Mouse (Mus musculus) kidney, embryonic 14.5 days (tissue): ENCODE results near the gene Prkca. TPM values are rescaled to one million over a fixed set of nuclear protein-coding genes. Genes with fewer than 3 reads are reported as not detected.

Experiments
- ATAC-seq: fragments of 200-750 bp; cut with Nextera tagmentation; 2 replicates; pipeline ENCODE4 v1.8.0; 2017; ENCODE audit warnings: moderate number of reproducible peaks, mild to moderate bottlenecking, moderate TSS enrichment, moderate library complexity; ENCODE audit not compliant: low FRiP score, low TSS enrichment
- H3K27ac ChIP-seq: fragments of 300-500 bp; sonication (generic); 2 replicates; pipeline ENCODE4 v1.5.1; 2014; ENCODE audit warnings: low read depth, mild to moderate bottlenecking, low read length, moderate library complexity, mixed read lengths
- H3K27me3 ChIP-seq: fragments of 300-500 bp; sonication (generic); 2 replicates; pipeline ENCODE4 v1.6.1; 2014; ENCODE audit warnings: mild to moderate bottlenecking, low read length; ENCODE audit not compliant: control insufficient read depth, insufficient read depth
- H3K36me3 ChIP-seq: fragments of 300-500 bp; sonication (generic); 2 replicates; pipeline ENCODE4 v1.6.1; 2014; ENCODE audit warnings: low read length, mixed read lengths; ENCODE audit not compliant: control insufficient read depth, insufficient read depth
- H3K4me1 ChIP-seq: fragments of 300-500 bp; sonication (generic); 2 replicates; pipeline ENCODE4 v1.6.1; 2014; ENCODE audit warnings: low read length, mixed read lengths; ENCODE audit not compliant: control insufficient read depth, insufficient read depth
- H3K4me2 ChIP-seq: fragments of 300-500 bp; sonication (generic); replicated peaks from 2 replicates; pipeline ENCODE4 v1.6.1; 2014; ENCODE audit warnings: low read depth, mild to moderate bottlenecking, low read length
- H3K4me3 ChIP-seq: fragments of 300-500 bp; sonication (generic); 2 replicates; pipeline ENCODE4 v1.5.1; 2014; ENCODE audit warnings: mild to moderate bottlenecking, low read length
- H3K9ac ChIP-seq: fragments of 300-500 bp; sonication (generic); 2 replicates; pipeline ENCODE4 v1.6.1; 2014; ENCODE audit warnings: low read depth, mild to moderate bottlenecking, low read length, moderate library complexity
- H3K9me3 ChIP-seq: fragments of 300-500 bp; sonication (generic); 2 replicates; pipeline ENCODE4 v1.6.1; 2016; ENCODE audit warnings: low read length; ENCODE audit not compliant: control insufficient read depth
- WGBS: fragments of 180-500 bp; shearing (Covaris S2); extraction: QIAGEN DNeasy Blood & Tissue Kit; methylation state at CpG from one replicate; pipeline ENCODE4 v1.1.7; 2014; 5-methylcytosine and 5-hydroxymethylcytosine counted together
- polyA plus RNA-seq: library from polyadenylated mRNA; unstranded; fragments of >200 nt; fragmentation: Nextera tagmentation; extraction: Ambion mirVana; gene quantifications from 2 replicates; pipeline ENCODE4 v1.2.1, GENCODE M21; 2014

The Prkca gene
- 6.7 and 10.9 TPM in 2 replicates for polyA plus RNA-seq

DNA sequence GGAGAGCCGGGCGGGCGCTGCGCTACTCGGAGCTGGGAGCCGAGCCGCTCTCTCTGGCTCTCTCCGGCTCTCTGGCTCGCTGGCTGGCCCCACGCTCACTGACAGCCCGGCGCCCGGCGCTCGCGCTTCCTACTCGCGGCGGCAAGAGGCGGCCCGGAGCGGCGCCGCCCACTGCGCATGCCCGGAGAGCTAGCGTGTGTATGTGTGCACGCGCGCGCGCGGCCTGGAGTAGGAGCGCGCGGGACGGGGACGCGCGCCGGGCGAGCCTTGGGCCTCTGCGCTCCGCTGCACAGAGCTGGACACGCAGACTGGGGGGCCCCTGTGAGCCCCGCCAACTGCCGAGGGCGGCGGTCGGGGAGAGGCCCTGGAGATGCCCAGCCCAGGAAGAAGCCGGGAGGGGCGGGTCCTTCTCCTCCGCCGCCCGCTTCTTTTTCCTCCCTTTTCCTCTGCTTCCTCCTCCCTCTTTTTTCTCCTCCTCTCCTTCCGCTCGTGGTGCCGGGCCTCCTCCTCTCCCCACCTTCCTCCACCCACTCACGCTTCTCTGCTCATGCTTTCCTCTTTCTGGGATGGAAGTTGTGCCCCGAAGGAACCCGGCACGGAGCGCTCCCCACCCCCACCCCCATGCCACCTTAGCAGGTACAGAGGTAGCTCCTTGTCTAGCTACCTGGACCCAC lies at the start of gene Prkca:
Gene Prkca (minus strand): TSS at position 140 of the 674 bp plus-strand sequence.
- H3K4me2 ChIP-seq: peak within 1 kb of the TSS; percentile 98
- no peaks in the 10 kb centered on the region for H3K9me3 ChIP-seq
- H3K4me3 ChIP-seq: peak within 1 kb of the TSS; percentile 76
- peak; percentile 97 for ATAC-seq
- H3K27me3 ChIP-seq: no peaks in the 10 kb centered on the region
- H3K9ac ChIP-seq: peak within 1 kb of the TSS; percentile 78
- H3K27ac ChIP-seq: peak within 1 kb of the TSS; percentile 63; the same call in 1 of the 2 replicates
- under 1% methylated on average over 57 of the region's 63 CpGs for WGBS
- H3K36me3 ChIP-seq: no peaks in the 10 kb centered on the region
- no peaks in the 10 kb centered on the region for H3K4me1 ChIP-seq

DNA sequence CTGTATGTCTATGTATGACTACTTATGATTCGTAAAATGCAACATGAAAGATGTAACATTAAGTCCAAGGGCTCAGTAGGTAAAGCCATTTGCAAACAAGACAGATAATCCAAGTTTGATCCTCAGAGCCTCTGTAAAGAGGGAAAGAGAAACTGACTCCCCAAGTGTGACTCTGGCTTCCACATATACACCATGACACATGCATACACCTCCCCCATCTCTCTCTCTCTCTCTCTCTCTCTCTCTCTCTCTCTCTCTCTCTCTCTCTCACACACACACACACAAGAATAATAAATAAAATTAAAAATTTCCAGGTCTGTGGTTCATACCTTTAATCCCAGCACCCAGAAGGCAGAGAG lies 41.9 kb upstream of the Prkca start:
- Histone ChIP-seq H3K9ac (no peak overlapping the region), H3K4me3 (no peak overlapping the region), H3K9me3 (no peaks in the 10 kb centered on the region), H3K27ac (no peak overlapping the region), H3K36me3 (no peaks in the 10 kb centered on the region), H3K4me1 (no peaks in the 10 kb centered on the region), H3K27me3 (no peaks in the 10 kb centered on the region), H3K4me2 (no peak overlapping the region)
- ATAC-seq: no peak
- WGBS: 91% methylated on average over 1 of the region's 1 CpGs

DNA sequence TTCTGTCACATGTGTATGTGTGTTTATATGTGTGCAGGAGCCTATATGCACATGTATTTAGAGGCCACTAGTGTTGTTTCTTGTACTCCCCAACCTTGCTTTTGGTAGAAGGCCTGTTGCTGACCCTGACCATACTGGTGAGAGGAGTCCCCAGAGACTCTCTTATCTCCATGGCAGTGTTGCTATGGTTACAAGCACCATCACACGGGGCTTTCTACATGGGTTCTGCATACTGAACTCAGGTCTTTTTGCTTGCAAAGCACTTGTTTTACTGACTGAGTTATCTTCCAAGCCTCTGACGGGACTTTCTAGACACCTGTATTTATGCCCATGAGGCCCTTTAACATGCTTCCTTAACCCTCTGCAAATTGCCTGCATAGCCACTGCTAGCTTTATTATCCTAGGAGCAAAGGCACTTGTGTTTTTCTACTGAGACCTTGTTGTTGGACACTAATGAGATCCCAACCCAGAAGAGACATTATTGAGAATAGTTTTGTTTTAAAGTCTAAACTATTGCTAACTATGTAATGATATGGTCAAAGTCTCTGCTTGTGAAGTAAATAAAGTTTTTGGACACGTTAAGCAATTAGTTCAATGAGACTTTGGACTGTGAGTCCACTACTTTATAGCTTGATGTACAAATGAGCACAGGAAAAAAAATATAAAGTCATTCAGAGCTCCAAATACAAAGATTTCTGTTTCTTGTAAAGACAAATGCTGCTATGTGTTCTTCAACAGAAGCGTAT lies 41.4 kb upstream of the Prkca start:
- WGBS: 63% methylated on average over 4 of the region's 4 CpGs
- Histone ChIP-seq H3K27ac (no peak overlapping the region), H3K9ac (no peak overlapping the region), H3K36me3 (no peaks in the 10 kb centered on the region), H3K4me3 (no peak overlapping the region), H3K27me3 (no peaks in the 10 kb centered on the region), H3K9me3 (no peaks in the 10 kb centered on the region), H3K4me2 (no peak overlapping the region), H3K4me1 (no peaks in the 10 kb centered on the region)
- ATAC-seq: no peak

DNA sequence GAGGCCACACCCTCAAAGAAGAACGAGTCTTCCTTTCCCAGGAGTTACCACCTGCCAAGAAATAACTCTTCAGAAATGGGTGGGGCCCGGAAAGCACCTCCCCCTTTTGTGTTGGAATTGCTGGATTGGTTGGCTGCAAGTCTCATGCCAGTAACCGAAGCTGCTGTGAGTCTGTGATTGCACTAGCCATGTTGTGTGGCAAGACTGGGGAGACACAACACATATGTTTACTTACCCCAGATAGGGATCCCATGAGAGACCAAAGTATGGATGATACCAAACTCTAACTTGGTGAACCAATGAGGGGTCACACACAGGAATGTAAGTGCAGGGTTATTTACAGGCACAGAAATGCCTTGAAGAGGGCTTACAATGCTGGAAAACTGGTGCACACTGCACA lies 38.9 kb upstream of the Prkca start:
- Histone ChIP-seq H3K9ac (no peak overlapping the region), H3K9me3 (no peaks in the 10 kb centered on the region), H3K27ac (no peak overlapping the region), H3K36me3 (no peaks in the 10 kb centered on the region), H3K4me1 (no peaks in the 10 kb centered on the region), H3K27me3 (no peaks in the 10 kb centered on the region), H3K4me3 (no peak overlapping the region), H3K4me2 (no peak overlapping the region)
- ATAC-seq: no peak
- 78% methylated on average over 3 of the region's 3 CpGs for WGBS

DNA sequence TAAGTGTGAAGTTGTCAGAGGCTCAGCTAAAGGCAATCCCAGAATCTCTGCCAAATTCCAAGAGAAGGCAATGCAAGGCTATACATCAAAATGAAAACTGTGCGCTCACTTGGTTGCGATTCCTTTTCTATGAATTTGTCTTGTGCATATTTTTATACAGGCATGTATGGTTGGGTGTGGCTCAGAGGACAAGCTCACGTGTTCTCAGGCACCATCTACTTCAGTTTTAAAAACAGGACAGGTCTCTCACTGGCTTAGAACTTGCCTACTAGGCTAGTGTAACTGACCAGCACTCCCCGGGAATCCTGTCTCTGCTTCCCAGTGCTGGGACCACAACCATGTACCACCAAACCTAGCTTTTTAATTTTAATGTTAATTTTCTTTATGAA lies 34.6 kb upstream of the Prkca start:
- no peaks in the 10 kb centered on the region for H3K9me3 ChIP-seq
- no peak overlapping the region for H3K4me2 ChIP-seq
- no peak overlapping the region for H3K27ac ChIP-seq
- H3K4me1 ChIP-seq: no peaks in the 10 kb centered on the region
- ATAC-seq: no peak
- H3K9ac ChIP-seq: no peak overlapping the region
- 81% methylated on average over 4 of the region's 4 CpGs for WGBS
- no peaks in the 10 kb centered on the region for H3K27me3 ChIP-seq
- H3K36me3 ChIP-seq: no peaks in the 10 kb centered on the region
- H3K4me3 ChIP-seq: no peak overlapping the region

DNA sequence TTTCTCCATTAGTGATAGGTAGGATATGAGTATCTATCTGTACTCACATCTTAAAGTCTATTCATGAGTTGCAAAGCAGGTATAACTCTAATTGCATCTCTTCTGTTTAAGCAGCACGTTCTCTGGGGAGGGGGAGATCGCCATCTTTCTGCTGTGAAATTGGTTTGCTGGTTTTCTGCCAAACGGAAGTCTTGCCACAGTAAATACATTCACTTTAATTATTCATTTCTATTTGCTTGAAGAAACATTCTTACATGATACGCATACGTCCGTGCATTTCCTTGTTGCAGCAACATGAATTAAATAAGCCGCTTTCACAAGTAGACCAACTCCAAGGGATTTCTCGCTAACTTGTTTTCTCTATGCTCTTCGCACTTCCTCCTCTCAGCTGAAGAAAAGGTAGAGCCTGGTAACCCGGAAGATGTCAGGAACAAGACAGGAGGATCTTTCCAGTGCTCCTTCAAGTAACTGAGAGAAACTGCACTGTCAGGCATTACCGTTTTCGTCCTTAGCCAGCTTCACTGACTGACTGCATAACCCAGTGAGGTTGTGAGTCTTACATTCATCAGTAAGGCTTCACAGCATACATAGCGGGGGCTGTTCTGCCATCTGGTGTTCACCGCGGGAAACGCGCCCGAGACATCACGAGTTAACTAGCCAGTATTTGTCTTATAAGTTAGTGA lies 34.1 kb upstream of the Prkca start:
- Histone ChIP-seq H3K9ac (no peak overlapping the region), H3K4me1 (no peaks in the 10 kb centered on the region), H3K27ac (no peak overlapping the region), H3K9me3 (no peaks in the 10 kb centered on the region), H3K4me2 (no peak overlapping the region), H3K4me3 (no peak overlapping the region), H3K27me3 (no peaks in the 10 kb centered on the region), H3K36me3 (no peaks in the 10 kb centered on the region)
- ATAC-seq: peak; percentile 84; the same call in 1 of the 2 replicates
- 38% methylated on average over 19 of the region's 19 CpGs for WGBS

DNA sequence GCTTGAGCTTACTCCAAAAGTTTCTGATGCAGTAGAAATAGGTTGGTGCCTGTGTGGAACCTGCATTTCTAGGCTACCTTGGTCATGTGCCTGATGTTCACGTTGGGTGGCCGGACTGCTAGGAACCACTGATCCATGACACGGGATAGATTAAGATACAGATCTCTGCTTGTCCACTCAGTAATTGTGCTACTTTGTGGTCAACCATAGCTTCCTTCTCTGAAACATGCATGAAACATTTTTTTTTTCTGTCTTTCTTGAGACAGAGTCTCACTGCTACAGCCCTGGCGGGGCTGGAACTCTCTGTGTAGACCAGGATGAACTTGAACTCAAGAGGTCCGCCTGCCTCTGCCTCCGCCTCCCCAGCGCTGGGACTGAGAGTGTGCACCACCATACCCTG lies 33.1 kb upstream of the Prkca start:
- H3K36me3 ChIP-seq: no peaks in the 10 kb centered on the region
- no peak for ATAC-seq
- no peaks in the 10 kb centered on the region for H3K27me3 ChIP-seq
- no peak overlapping the region for H3K4me2 ChIP-seq
- no peaks in the 10 kb centered on the region for H3K4me1 ChIP-seq
- H3K27ac ChIP-seq: no peak overlapping the region
- no peak overlapping the region for H3K4me3 ChIP-seq
- 66% methylated on average over 7 of the region's 7 CpGs for WGBS
- H3K9ac ChIP-seq: no peak overlapping the region
- H3K9me3 ChIP-seq: no peaks in the 10 kb centered on the region

DNA sequence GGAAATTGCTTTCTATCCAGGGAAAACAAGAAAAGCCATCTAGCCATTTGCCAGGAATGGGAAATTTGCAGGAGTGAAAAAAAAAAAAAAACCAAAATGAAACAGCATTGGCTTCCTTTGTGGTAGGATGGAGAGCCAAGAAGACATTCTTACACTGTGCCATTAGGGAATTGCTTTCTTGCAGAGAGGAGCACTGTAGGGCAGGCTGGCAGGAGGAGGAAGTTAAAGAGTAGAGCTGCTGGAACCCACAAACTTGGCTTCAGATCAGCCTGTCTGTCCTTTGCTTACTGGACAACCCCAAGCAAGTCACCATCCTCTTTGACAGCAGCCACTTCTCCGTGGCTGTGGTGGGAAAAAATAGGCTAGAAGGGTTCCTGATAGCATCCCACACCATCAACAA lies 23.3 kb upstream of the Prkca start:
- WGBS: 81% methylated on average over 1 of the region's 1 CpGs
- Histone ChIP-seq H3K4me2 (no peak overlapping the region), H3K36me3 (no peaks in the 10 kb centered on the region), H3K4me1 (no peaks in the 10 kb centered on the region), H3K27me3 (no peaks in the 10 kb centered on the region), H3K9ac (no peak overlapping the region), H3K27ac (no peak overlapping the region), H3K9me3 (no peaks in the 10 kb centered on the region), H3K4me3 (no peak overlapping the region)
- no peak for ATAC-seq

DNA sequence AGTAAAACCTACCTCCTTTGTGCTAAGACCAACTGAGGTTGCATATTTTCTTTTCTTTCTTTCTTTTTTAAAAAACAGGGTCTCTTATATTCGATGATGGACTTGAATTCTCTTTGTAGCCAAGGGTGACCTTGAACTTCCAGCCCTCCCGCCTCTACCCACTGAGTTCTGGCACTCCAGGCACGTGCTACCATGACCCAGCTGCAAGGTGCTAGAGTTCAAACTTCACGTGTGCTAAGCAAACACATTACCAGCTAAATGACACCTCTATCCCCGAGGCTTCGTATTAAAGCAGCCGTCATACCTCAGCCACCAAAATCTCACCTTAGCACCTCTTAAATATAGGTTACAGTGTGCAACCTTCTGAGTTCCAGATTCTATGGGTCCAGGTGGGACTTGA lies 21.9 kb upstream of the Prkca start:
- Histone ChIP-seq H3K4me1 (no peaks in the 10 kb centered on the region), H3K27ac (no peak overlapping the region), H3K4me2 (no peak overlapping the region), H3K36me3 (no peaks in the 10 kb centered on the region), H3K4me3 (no peak overlapping the region), H3K27me3 (no peaks in the 10 kb centered on the region), H3K9me3 (no peaks in the 10 kb centered on the region), H3K9ac (no peak overlapping the region)
- 55% methylated on average over 7 of the region's 7 CpGs for WGBS
- ATAC-seq: no peak
